Mouse (Mus musculus): Measurements from ENCODE around the gene Fabp3.

Gene Fabp3

DNA sequence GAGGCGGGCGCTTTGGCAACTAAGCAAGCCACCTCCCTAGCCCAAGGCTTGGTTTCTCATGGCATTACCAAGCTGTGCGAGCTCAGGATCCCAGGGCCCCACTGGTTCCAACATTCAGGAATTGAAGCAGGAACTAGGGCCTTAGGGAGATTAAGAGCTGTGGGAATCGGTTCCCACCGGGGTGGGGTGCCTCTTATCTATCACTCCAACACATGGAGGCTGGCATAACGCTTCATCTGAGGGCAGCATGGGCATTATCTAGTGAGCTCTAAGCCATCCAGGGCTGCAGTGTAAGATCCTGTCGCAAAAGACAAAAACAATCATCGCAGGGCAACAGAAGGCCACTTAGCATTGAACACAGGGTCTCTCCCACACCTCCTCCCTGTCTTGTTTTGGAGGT, 13.9 kb upstream of the Fabp3 start:
- DNase-seq (ENCODE audit: low spot score in 2 of 2), result no peak

DNA sequence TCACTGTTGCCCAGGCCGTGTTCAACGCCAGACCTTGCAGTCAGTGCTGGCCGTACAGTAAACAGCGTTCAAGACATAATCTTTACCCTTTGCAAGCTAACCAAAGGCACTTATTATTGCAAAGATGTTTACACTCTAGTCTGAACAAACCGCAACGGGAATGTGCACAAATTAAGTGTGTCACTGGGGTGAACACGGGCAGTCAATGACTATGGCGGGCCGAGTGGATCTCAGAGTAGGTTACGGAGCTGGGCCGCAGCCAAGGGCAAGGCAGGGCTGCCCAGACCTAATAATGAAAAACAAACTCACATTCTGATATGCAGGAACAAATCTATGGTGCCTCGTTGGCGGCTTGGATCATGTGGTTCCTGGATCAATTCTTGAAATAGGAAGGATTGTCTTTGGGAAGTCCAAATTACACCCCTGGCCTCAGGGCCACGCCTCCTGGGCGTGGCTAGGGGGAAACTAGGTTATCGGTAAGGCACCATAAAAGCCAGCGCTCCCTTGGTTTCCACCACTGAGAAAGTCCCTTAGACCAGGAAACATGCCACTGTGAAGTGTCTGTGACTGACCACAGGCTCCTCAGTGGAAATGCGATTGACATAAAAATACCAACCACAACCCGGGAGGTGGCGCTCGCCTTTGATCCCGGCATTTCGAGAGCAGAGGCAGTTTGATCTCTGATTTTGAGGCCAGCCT, 13.2 kb upstream of the Fabp3 start:
- DNase-seq (ENCODE audit: low spot score in 2 of 2), result peak in 1 of 2 experiments; percentile 15

DNA sequence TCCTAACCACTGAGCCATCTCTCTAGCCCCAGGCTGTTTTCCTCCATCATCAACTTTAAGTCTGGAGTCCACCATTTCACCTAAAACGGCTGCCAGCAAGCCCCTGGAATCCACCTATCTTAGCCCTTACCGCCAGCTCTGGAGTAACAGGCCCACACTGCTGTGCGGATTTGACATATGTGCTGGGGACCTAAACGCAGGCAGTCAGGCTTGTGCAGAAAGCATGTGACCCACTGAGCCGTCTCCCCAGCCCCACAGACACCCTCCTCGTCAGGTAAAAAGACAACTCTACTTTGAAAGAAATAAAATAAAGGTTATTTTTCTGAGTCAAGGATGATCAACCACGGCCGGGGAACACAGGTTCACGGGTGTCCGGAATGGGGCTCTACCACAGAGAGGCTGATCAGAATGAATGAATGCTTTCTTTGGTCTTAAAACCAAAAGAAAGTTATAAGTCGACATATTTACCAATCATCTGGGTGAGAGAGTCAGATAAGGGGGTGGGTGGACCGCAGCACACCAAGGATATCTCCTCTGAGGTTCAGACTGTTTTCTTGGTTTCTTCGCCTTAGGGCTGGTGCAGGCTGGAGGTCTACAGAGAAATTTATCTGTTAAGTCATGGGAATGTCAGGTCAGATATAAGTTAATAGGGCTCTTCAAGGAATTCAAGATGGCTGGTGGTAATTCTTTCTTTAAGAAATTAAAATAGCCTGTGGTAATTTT, 12.0 kb upstream of the Fabp3 start:
- DNase-seq (ENCODE audit: low spot score in 2 of 2), result no peak

DNA sequence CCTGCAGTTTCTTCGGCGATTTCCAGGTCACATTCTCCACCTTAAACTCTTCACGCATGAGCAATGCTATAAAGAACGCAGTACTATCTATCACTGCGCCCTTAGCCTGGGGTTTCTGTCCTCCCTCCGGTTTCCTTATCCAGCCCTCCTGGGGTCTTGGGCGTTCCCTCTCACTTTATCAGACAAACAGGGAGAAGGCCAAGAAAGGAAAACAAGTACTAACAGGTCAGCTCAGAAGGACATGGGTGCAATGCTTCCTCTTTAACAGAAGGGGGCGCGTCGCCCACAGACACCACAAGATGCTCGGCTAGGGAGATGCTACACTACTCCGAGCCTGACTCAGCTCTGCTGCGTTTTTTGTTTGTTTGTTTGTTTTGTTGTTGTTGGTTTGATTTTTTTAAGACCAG, 11.3 kb upstream of the Fabp3 start:
- no peak for DNase-seq (ENCODE audit: low spot score in 2 of 2)

DNA sequence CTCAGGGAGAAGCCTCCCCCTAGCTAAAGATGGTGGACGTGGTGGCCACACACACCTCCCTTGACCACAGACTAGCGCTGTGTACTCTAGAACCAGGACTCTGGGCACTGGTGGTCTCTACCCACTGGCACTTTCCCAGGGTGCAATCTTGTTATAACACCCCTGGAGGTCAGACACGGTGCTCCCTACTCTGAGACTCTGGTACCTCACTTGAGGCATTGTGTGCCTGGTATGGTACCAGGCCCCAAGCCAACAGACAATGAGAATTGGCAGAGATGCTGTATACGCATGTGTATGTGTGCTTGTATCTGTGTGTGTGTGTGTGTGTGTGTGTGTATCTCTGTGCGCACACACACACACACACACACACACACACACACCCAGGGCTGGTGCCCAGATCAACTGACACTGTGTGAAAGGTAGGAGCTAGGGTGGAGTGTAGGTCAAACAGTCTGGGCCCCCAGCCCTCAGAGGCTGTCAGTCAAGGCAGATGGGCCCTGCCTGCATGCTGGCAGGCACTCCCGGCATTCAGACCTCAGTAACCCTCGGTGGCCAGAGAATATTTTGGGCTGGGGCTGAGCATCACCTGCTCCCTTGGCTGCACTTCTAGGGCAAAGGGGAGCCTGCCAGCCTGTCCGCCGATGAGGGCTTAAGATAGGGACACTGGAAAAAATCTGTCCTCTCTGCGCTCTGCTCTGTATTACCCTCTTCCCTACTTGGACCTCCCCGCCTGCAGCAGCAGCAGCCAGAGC, 9.3 kb upstream of the Fabp3 start:
- no peak for DNase-seq (ENCODE audit: low spot score in 2 of 2)

DNA sequence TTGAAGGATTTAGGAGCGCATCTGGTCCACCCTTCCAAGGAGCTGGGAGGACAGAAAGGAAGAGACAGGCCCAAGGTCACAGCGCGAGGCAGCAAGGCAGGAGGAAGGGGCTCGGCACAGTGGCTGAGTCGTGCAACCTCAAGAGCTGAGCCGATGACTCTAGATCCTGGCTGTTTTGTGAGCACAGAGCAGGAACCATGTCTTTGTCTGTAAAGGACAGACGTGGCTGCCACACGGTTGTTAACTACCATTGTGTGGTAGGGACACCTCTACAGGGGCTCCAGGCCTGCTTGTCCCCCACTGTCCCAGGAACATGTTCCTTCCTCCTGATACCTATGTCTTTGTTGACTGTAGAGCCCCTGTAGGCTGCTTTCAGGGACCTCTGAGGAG, 8.8 kb upstream of the Fabp3 start:
- no peak for DNase-seq (ENCODE audit: low spot score in 2 of 2)

- no peak for DNase-seq (ENCODE audit: low spot score in 2 of 2)
These were observed 6.0 kb upstream of the Fabp3 start for GRCm38 (mm10) chr4:130302285-130302870.

- no peak for DNase-seq (ENCODE audit: low spot score in 2 of 2)
These were observed 3.6 kb upstream of the Fabp3 start for GRCm38 (mm10) chr4:130304746-130305145.

GRCm38 (mm10) chr4:130306796-130307630, 1.4 kb upstream of the Fabp3 start:
- DNase-seq (ENCODE audit: low spot score in 2 of 2), result no peak

GRCm38 (mm10) chr4:130307851-130308230, 554 bp upstream of the Fabp3 start:
- DNase-seq (ENCODE audit: low spot score in 2 of 2), result peak; percentile 10 to 30

DNA sequence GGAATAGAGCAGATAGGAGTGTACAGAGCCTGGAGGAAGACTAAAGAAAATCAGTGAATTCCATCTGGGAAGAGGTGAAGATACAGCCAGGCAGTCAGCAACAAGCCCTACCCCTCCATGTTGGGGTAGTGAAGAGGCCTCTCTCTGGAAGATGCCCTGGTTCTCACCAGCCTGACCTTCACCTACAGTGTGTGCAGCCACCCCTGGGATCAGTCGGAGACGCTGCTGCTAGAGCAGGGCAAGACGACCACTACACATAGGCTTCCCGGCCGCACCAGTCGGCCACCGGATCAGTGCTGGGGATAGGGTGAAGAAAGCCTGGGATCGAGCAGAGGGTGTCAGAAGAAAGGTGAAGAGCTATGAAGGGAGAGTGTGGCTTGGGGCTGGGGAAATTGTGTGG, 859 bp downstream of the Fabp3 start:
- DNase-seq (ENCODE audit: low spot score in 2 of 2), result no peak

GRCm38 (mm10) chr4:130312526-130312925, 4.1 kb downstream of the Fabp3 start:
- DNase-seq (ENCODE audit: low spot score in 2 of 2), result no peak

GRCm38 (mm10) chr4:130313552-130313951, 5.2 kb downstream of the Fabp3 start:
- no peak for DNase-seq (ENCODE audit: low spot score in 2 of 2)

DNA sequence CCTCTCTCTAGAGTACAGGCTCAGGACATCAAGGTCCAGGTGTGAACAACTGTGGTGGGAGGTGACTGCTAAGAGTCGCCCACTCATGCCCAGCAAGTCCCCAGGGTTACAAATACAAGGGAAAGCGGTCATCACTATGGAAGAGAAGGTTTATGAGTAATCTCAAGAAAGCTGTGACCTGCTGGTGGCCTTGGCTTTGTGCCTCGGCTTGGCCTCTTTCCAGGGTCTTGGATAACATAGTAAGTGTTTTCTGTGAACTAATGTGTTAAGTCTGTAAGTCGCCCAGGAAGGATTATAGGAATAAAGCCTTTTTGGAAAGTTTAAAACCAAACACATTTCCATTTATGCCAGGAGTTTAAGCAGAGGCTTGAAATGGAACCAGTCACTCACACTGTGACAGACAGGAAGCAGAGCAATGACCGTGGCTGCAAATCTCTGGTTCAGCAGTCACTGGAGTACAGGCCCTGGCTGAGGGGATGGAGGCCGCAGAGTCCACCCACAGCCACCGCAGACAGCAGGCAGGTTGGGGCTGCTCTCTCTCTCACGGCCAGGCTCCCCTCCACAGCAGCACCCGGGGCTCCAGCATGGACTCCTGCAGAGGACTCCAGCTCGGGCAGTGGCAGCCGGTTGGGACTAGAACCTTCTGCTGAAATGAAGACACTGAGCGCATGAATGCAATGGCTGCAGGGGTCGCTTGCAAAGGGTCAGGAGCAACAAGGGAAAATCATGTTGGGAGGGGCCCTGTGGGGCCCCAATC, 7.6 kb downstream of the Fabp3 start:
- no peak for DNase-seq (ENCODE audit: low spot score in 2 of 2)

DNA sequence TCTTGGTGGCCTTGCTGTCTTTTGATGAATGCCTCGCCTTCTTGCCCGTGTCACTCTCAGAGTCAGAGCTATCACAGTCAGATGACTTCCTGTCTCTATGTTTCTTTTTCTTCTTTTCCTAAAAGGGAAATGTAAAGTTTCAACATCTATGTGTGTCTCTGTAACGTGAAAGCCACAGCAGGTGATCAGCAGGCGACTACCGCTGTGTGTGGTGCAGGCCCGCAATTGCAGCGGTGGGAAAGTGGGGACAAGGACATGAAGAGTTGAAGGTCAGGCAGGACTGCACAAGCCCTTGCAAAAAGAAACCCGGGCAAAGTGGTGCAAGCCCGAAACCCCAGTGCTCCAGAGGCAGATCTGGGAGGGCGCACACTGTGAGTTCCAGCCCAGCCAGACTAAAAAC, 8.3 kb downstream of the Fabp3 start:
- no peak for DNase-seq (ENCODE audit: low spot score in 2 of 2)

DNA sequence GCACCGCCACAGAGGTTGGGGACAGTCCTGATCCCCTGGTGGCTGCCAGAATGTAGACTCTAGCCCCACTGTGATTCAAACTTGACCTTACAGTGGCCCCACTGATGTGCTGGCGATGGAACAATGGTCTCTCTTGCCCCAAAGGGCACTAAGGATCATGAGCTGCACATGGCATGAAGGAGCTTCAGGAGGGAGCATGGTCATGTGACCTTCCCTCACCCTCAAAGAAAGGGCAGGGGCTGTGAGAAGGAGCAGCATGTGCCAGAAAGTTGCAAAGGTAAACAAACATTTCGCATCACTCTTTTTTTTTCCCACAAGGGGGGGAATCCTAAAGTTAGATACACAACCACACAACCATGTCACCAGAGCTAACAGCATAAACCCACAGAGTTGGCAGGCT, 9.7 kb downstream of the Fabp3 start:
- DNase-seq (ENCODE audit: low spot score in 2 of 2), result no peak

GRCm38 (mm10) chr4:130319564-130319963, 11.2 kb downstream of the Fabp3 start:
- DNase-seq (ENCODE audit: low spot score in 2 of 2), result no peak

DNA sequence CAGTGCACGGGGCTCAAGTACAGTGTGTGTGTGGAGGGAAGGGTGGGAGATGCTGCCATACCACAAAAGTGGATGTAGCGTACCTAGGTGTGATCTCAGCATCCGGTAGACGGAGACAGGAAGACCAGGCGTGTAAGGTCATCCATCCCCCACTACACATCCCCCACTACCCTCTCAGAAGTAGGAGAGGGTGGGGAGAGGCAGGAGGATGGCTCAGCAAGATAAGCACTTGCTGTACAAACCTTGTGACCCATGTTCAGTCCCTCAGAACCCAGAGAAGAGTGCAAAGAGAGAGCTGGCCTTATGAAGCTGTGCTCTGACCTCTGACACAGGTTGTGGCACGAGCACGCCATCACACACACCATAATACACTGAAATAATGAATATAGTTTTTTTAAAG, 13.2 kb downstream of the Fabp3 start:
- DNase-seq (ENCODE audit: low spot score in 2 of 2), result no peak

DNA sequence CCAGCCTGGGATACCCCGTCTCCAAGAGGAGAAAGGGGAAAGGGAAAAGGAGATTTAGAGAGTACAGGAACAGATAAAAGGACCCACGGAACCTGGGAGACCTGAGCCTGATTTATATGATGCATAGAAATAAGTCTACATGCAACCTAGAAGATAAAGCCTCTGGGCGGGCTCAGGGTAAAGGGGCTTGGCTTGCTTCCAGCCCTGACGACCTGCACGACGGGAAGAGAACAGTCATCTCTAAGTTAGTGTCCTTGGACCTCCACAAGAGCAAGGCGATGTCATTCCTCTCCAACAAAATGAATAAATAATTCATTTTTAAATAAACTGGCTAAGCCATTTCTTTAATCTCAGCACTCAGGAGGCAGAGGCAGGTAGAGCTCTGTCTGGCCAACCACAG, 14.2 kb downstream of the Fabp3 start:
- no peak for DNase-seq (ENCODE audit: low spot score in 2 of 2)

DNA sequence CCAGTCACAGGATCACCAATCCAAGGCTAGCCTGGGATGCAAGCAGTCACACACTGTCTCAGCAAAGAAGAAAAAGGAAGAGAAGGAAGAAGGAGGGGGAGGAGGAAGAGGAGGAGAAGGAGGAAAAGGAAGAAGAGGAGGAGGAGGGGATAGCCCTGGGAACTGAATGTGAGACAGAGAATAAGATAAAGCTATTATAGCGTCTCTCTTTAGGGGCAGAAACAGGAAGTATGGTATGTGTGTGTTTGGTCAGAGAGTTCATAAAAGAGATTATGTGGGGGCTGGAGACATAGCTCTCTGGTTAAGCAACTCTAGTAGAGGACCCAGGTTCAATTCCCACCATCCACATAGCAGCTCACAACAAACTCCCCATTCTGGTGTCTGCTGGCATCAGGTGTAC, 14.8 kb downstream of the Fabp3 start:
- no peak for DNase-seq (ENCODE audit: low spot score in 2 of 2)

GRCm38 (mm10) chr4:130323607-130324006, 15.2 kb downstream of the Fabp3 start:
- no peak for DNase-seq (ENCODE audit: low spot score in 2 of 2)

Data from urinary bladder, adult 18-20 months (tissue).